Mouse (Mus musculus): Measurements from ENCODE around the gene Flot1.

The Flot1 gene

GRCm38 (mm10) chr17:35810900-35811648 is 12.0 kb upstream of the Flot1 start:
- DNase-seq (ENCODE audit: low spot score in 2 of 2), result no peak

- DNase-seq (ENCODE audit: low spot score in 2 of 2), result no peak
Observed at GRCm38 (mm10) chr17:35812307-35812706, 10.7 kb upstream of the Flot1 start.

- DNase-seq (ENCODE audit: low spot score in 2 of 2), result no peak
Observed at GRCm38 (mm10) chr17:35812736-35813135, 10.3 kb upstream of the Flot1 start.

GRCm38 (mm10) chr17:35813245-35813647 is 9.8 kb upstream of the Flot1 start:
- DNase-seq (ENCODE audit: low spot score in 2 of 2), result peak in 1 of 2 experiments; percentile 64

- no peak for DNase-seq (ENCODE audit: low spot score in 2 of 2)
Observed at GRCm38 (mm10) chr17:35813653-35814052, 9.4 kb upstream of the Flot1 start.

- no peak for DNase-seq (ENCODE audit: low spot score in 2 of 2)
Observed at GRCm38 (mm10) chr17:35814678-35815077, 8.4 kb upstream of the Flot1 start.

GRCm38 (mm10) chr17:35815836-35816235 is 7.2 kb upstream of the Flot1 start:
- DNase-seq (ENCODE audit: low spot score in 2 of 2), result no peak

- DNase-seq (ENCODE audit: low spot score in 2 of 2), result no peak
Observed at GRCm38 (mm10) chr17:35816686-35817085, 6.3 kb upstream of the Flot1 start.

- DNase-seq (ENCODE audit: low spot score in 2 of 2), result no peak
Observed at GRCm38 (mm10) chr17:35817226-35817625, 5.8 kb upstream of the Flot1 start.

GRCm38 (mm10) chr17:35820111-35820510 is 2.9 kb upstream of the Flot1 start:
- no peak for DNase-seq (ENCODE audit: low spot score in 2 of 2)

- no peak for DNase-seq (ENCODE audit: low spot score in 2 of 2)
Observed at GRCm38 (mm10) chr17:35821439-35822430, 1.3 kb upstream of the Flot1 start, which contains the start of gene Ier3. Gene Ier3 (plus strand): TSS chr17:35821684.

GRCm38 (mm10) chr17:35822564-35822963 is 466 bp upstream of the Flot1 start:
- no peak for DNase-seq (ENCODE audit: low spot score in 2 of 2)

- DNase-seq (ENCODE audit: low spot score in 2 of 2), result no peak
Observed at GRCm38 (mm10) chr17:35824402-35824801, 1.4 kb downstream of the Flot1 start.

- DNase-seq (ENCODE audit: low spot score in 2 of 2), result no peak
Observed at GRCm38 (mm10) chr17:35825109-35825850, 2.2 kb downstream of the Flot1 start.

- DNase-seq (ENCODE audit: low spot score in 2 of 2), result peak; percentile 69 to 79
Observed at GRCm38 (mm10) chr17:35829737-35830136, 6.7 kb downstream of the Flot1 start.

- no peak for DNase-seq (ENCODE audit: low spot score in 2 of 2)
Observed at GRCm38 (mm10) chr17:35832400-35833238, 9.6 kb downstream of the Flot1 start.

GRCm38 (mm10) chr17:35833239-35833751 is 10.3 kb downstream of the Flot1 start:
- DNase-seq (ENCODE audit: low spot score in 2 of 2), result no peak

GRCm38 (mm10) chr17:35833894-35834293 is 10.9 kb downstream of the Flot1 start:
- DNase-seq (ENCODE audit: low spot score in 2 of 2), result no peak

GRCm38 (mm10) chr17:35834696-35835422 is 11.8 kb downstream of the Flot1 start:
- peak in 1 of 2 experiments; percentile 34 for DNase-seq (ENCODE audit: low spot score in 2 of 2)

All from frontal cortex, postnatal 14 days (tissue).